Mouse (Mus musculus) midbrain, embryonic 14.5 days (tissue): ENCODE results near the gene Pnldc1. TPM values are rescaled to one million over a fixed set of nuclear protein-coding genes. Genes with fewer than 3 reads are reported as not detected.

Source experiments
- ATAC-seq: fragments of 200-750 bp; cut with Nextera tagmentation; 2 replicates; pipeline ENCODE4 v1.8.0; 2017; ENCODE audit warnings: moderate number of reproducible peaks, moderate library complexity; ENCODE audit not compliant: low FRiP score, low TSS enrichment
- DNase-seq: peaks from one replicate; pipeline ENCODE4 v3.0.0-alpha.2; 2015
- H3K27ac ChIP-seq: fragments of 300-500 bp; sonication (generic); replicated peaks from 2 replicates; pipeline ENCODE4 v1.5.1; 2014; ENCODE audit warnings: mild to moderate bottlenecking, low read depth, low read length, moderate library complexity
- H3K27me3 ChIP-seq: fragments of 300-500 bp; sonication (generic); 2 replicates; pipeline ENCODE4 v1.6.1; 2014; ENCODE audit warnings: low read length, control low read depth, mixed read lengths; ENCODE audit not compliant: control insufficient read depth, insufficient read depth
- H3K36me3 ChIP-seq: fragments of 300-500 bp; sonication (generic); 2 replicates; pipeline ENCODE4 v1.6.1; 2014; ENCODE audit warnings: low read length, control low read depth; ENCODE audit not compliant: control insufficient read depth, insufficient read depth
- H3K4me1 ChIP-seq: fragments of 300-500 bp; sonication (generic); 2 replicates; pipeline ENCODE4 v1.6.1; 2014; ENCODE audit warnings: mild to moderate bottlenecking, antibody characterized with exemption, low read length, control low read depth; ENCODE audit not compliant: control insufficient read depth, insufficient read depth
- H3K4me2 ChIP-seq: fragments of 300-500 bp; sonication (generic); 2 replicates; pipeline ENCODE4 v1.6.1; 2014; ENCODE audit warnings: mild to moderate bottlenecking, low read length, moderate library complexity
- H3K4me3 ChIP-seq: fragments of 300-500 bp; sonication (generic); replicated peaks from 2 replicates; pipeline ENCODE4 v1.5.1; 2014; ENCODE audit warnings: low read depth, low read length
- H3K9ac ChIP-seq: fragments of 300-500 bp; sonication (generic); replicated peaks from 2 replicates; pipeline ENCODE4 v1.6.1; 2014; ENCODE audit warnings: mild to moderate bottlenecking, low read length, moderate library complexity
- H3K9me3 ChIP-seq: fragments of 300-500 bp; sonication (generic); 2 replicates; pipeline ENCODE4 v1.6.1; 2016; ENCODE audit warnings: low read length, control low read depth, mixed read lengths; ENCODE audit not compliant: control insufficient read depth
- WGBS: fragments of 180-500 bp; shearing (Covaris S2); extraction: QIAGEN DNeasy Blood & Tissue Kit; methylation state at CpG from one replicate; pipeline ENCODE4 v1.1.7; 2014; 5-methylcytosine and 5-hydroxymethylcytosine counted together
- polyA plus RNA-seq: library from polyadenylated mRNA; unstranded; fragments of >200 nt; fragmentation: Nextera tagmentation; extraction: Ambion mirVana; gene quantifications from 2 replicates; pipeline ENCODE4 v1.2.1, GENCODE M21; 2014

The Pnldc1 gene
- polyA plus RNA-seq, 1 experiment from 2014 or later = 3.1 TPM

DNA sequence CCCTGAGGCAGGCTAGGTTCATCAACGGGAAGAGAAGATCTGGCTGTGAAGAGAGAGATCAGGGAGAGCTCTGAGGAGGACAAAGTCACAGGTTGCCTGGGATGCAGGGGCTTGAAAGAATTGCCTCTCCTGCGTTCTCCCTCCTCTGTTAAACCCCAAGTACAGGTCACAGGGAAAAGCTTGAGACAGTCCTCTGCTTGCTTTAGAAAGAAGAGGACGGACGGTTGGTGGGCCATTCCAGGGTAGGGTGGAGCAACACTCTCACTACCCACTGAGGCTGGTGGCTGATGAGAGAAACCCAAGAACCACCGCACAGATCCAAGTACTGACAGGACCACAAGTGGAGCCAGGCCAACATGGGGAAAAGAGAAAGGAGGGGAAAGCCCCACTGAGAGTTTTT is 34.3 kb downstream of the Pnldc1 start, which contains the start of gene Mrgprh:
Gene Mrgprh (plus strand): TSS at position 301 of the 400 bp plus-strand sequence.
- Histone ChIP-seq H3K4me1 (no peaks in the 10 kb centered on the region), H3K9ac (no peak within 1 kb of the TSS), H3K27me3 (no peaks in the 10 kb centered on the region), H3K36me3 (no peaks in the 10 kb centered on the region), H3K27ac (no peak within 1 kb of the TSS), H3K9me3 (no peaks in the 10 kb centered on the region), H3K4me2 (no peak within 1 kb of the TSS), H3K4me3 (no peak within 1 kb of the TSS)
- 80% methylated on average over 5 of the region's 5 CpGs for WGBS
- ATAC-seq (no peak), DNase-seq (no peak)

DNA sequence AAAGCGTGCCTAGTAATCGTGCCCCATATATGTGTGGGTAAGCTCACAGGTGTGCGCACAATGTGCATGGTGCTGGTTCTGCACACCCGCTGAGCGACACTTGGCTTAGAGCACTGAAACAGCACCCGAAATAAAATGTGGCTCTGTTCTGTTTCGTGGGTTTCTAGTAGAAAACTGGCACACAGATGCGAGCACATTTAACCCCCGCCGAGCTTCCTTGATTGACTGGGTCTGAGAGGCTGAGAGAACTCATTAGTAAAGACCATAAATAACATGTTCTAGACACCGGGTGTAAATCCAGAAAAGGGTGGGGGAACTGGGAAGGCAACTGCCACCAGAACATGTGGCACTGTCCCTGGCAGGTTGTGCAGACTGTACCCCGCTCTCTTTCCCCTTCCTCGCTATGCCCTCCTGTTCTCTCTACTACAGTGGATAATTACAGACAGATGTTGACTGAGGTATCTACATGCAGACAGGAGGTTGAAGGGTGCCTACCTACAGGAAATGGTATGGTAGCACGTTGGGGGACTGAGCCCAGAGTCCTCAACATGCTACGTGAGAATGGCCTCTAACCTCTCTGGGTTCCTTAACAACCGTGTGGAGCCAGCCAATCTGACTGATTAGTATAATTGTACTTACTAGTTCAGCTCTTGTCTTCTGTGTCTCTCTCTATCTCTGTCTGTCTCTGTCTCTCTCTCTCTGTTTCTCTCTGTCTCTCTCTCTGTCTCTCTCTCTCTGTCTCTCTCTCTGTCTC is 37.6 kb downstream of the Pnldc1 start:
- H3K4me3 ChIP-seq = no peak overlapping the region
- 78% methylated on average over 16 of the region's 16 CpGs for WGBS
- no peaks in the 10 kb centered on the region for H3K9me3 ChIP-seq
- no peaks in the 10 kb centered on the region for H3K27me3 ChIP-seq
- ATAC-seq (no peak), DNase-seq (no peak)
- H3K9ac ChIP-seq = no peak overlapping the region
- no peaks in the 10 kb centered on the region for H3K36me3 ChIP-seq
- H3K27ac ChIP-seq = no peak overlapping the region
- no peaks in the 10 kb centered on the region for H3K4me1 ChIP-seq
- no peak overlapping the region for H3K4me2 ChIP-seq

DNA sequence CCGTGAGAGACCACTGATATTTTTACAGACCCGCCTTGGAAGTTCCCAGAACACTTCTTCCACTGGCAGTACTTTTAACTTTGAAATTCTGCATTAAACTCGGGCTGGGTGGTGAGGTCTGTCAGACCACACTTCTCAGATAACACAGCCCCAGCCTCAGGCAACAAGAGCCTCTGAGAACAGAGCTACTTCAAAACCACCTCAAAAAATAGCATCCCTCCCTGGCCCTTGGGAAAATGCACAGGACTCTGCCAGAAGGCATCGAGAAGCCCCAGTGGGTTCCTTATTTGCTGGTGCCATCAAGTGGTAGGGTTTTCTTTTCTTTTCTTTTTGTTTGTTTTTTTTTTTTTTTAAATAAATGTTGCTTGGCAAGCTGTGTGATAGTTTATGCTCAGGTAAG is 41.4 kb downstream of the Pnldc1 start:
- DNase-seq = no peak
- H3K9ac ChIP-seq = no peak overlapping the region
- no peaks in the 10 kb centered on the region for H3K9me3 ChIP-seq
- no peak overlapping the region for H3K27ac ChIP-seq
- H3K4me1 ChIP-seq = no peaks in the 10 kb centered on the region
- H3K36me3 ChIP-seq = no peaks in the 10 kb centered on the region
- ATAC-seq = no peak
- whole genome bisulfite sequencing = 52% methylated on average over 4 of the region's 4 CpGs
- no peak overlapping the region for H3K4me2 ChIP-seq
- no peaks in the 10 kb centered on the region for H3K27me3 ChIP-seq
- no peak overlapping the region for H3K4me3 ChIP-seq

DNA sequence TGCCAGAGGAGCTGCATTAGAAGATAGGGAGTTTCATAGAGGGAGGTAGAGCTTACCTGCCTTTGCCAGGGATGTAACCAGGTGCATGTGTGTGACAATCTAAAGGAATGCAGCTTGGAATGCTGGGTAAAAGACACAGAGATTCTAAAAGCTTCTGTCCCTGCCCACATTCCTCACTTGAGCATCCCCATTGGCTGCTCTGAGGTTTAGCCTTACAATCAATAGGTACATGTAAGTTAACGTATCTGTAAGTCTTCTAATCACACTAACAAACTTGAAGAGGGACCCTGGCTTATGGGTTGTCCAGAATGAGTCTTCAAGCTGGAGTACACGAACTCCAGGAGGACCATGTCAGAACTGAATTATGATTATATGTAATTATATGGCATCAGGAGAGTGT is 42.0 kb downstream of the Pnldc1 start, which contains the start of gene Mas1:
Gene Mas1 (minus strand): TSS at position 101 of the 400 bp plus-strand sequence.
- ATAC-seq (no peak), DNase-seq (no peak)
- WGBS = 74% methylated on average over 2 of the region's 2 CpGs
- no peak within 1 kb of the TSS for H3K9ac ChIP-seq
- H3K27me3 ChIP-seq = no peaks in the 10 kb centered on the region
- no peaks in the 10 kb centered on the region for H3K9me3 ChIP-seq
- no peak within 1 kb of the TSS for H3K27ac ChIP-seq
- no peak within 1 kb of the TSS for H3K4me2 ChIP-seq
- H3K4me3 ChIP-seq = no peak within 1 kb of the TSS
- H3K36me3 ChIP-seq = no peaks in the 10 kb centered on the region
- no peaks in the 10 kb centered on the region for H3K4me1 ChIP-seq

DNA sequence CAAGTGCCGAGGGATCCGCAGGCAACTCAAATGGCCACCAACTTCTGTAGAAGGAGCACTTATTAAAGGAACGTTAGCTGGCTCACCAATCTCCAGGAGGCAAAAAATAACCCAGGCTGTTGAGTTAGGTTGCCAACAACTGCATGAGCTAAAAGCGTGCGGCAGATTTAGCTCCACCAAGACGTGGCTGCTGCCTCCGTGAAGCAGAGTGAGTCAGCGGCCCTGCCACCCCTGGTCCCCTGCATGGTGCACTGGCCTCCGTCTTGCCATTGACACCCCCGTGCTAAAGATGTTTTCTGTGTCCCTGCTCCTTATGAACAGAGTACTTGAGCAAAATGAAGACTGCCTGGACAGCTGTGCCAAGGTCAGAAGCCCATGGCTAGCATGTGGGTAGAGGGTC is 43.2 kb downstream of the Pnldc1 start:
- Histone ChIP-seq H3K27me3 (no peaks in the 10 kb centered on the region), H3K36me3 (no peaks in the 10 kb centered on the region), H3K4me3 (no peak overlapping the region), H3K4me2 (no peak overlapping the region), H3K9ac (no peak overlapping the region), H3K27ac (no peak overlapping the region), H3K9me3 (no peaks in the 10 kb centered on the region), H3K4me1 (no peaks in the 10 kb centered on the region)
- no peak for ATAC-seq
- DNase-seq = no peak
- WGBS = 86% methylated on average over 10 of the region's 10 CpGs

DNA sequence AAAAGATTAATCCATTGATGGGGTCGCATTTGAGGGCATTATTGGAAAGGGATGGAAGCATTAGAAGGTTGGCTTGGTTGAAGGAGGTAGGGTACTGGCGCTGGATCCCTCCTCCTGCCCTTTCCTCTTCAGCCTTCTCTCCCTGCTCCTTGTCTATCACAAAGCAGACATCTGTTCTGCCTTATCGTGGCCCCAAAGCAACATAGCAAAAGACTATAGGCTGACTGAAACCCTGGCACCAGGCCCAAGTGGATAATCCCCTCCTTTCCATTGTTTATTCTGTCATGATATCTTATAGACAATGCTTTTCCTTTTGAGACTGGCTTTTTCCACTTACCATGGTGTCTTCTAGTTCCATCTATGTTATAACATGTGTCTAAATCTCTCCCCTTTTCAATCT is 44.6 kb downstream of the Pnldc1 start:
- ATAC-seq = no peak
- H3K4me1 ChIP-seq = no peaks in the 10 kb centered on the region
- H3K36me3 ChIP-seq = no peaks in the 10 kb centered on the region
- WGBS = 47% methylated on average over 3 of the region's 3 CpGs
- no peak overlapping the region for H3K9ac ChIP-seq
- H3K27me3 ChIP-seq = no peaks in the 10 kb centered on the region
- no peaks in the 10 kb centered on the region for H3K9me3 ChIP-seq
- DNase-seq = peak; percentile 10
- H3K27ac ChIP-seq = no peak overlapping the region
- no peak overlapping the region for H3K4me3 ChIP-seq
- no peak overlapping the region for H3K4me2 ChIP-seq

DNA sequence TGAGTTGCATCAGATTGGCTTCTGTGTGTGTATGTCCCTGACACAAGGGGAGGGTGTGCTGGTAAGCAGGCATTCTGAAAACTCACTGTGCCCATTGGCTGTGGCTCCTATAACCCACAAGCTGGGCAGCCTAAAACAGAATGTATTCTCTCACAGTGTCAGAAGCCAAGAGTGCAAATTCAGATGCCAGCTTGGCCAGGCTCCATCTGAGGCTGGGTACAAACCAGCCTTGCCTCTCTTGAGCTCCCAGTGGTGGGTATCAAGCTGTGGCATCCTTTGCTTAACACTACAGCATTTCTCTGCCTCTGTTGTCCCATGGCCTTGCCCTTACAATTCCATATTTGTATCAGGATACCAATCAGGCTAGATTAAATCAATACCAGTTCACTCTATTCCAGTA is 45.9 kb downstream of the Pnldc1 start:
- Histone ChIP-seq H3K9ac (no peak overlapping the region), H3K4me3 (no peak overlapping the region), H3K4me2 (no peak overlapping the region), H3K27me3 (no peaks in the 10 kb centered on the region), H3K4me1 (no peaks in the 10 kb centered on the region), H3K36me3 (no peaks in the 10 kb centered on the region), H3K27ac (no peak overlapping the region), H3K9me3 (no peaks in the 10 kb centered on the region)
- no peak for ATAC-seq
- no peak for DNase-seq

DNA sequence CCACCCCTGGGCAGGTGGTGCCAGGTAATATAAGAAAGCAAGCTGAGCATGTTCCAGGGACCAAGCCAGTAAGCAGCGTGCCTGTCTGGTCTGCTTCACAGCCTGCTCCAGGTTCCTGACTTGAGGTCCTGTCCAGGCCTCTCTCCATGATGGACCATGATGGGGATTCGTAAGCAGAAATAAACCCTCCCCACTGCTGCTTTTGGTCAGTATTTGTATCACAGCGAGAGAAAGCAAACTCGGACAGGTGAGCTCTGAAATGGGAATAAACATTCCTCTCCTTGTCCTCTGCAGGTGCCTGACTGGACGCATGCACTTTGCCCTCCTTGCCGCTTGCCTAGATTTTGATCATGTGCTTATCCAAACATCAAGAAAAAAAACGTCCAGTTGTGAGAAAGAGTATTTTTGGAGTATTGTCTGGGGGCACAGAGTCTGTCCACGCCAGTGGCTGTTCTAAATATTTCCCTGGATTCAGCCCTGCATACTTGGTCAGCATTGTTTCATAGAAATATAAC is 51.0 kb downstream of the Pnldc1 start:
- Histone ChIP-seq H3K27ac (no peak overlapping the region), H3K9ac (no peak overlapping the region), H3K36me3 (no peaks in the 10 kb centered on the region), H3K4me3 (no peak overlapping the region), H3K27me3 (no peaks in the 10 kb centered on the region), H3K4me2 (no peak overlapping the region), H3K4me1 (no peaks in the 10 kb centered on the region), H3K9me3 (no peaks in the 10 kb centered on the region)
- no peak for DNase-seq
- 80% methylated on average over 8 of the region's 8 CpGs for WGBS
- no peak for ATAC-seq

DNA sequence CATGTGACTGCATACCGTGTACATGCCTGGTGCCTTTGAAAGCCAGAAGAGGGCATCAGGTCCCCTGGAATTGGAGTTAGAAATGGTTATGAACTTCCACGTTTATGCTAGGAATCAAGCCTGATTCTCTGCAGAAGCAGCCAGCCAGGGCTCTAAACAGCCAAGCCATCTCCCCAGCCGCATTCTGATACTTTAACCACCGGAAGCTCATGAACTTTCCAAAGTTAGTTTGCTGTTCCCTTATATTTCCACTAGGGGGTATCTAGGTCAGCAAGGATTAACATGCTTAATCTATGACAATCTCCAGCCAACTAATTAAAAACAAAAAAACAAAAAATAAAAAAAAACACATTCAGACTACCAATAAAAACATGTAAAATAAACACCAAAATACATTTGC is 52.0 kb downstream of the Pnldc1 start:
- ATAC-seq (no peak), DNase-seq (peak; percentile 34)
- Histone ChIP-seq H3K36me3 (no peaks in the 10 kb centered on the region), H3K27me3 (no peaks in the 10 kb centered on the region), H3K4me1 (no peaks in the 10 kb centered on the region), H3K4me3 (no peak overlapping the region), H3K9me3 (no peaks in the 10 kb centered on the region), H3K27ac (no peak overlapping the region), H3K4me2 (no peak overlapping the region), H3K9ac (no peak overlapping the region)
- 48% methylated on average over 4 of the region's 4 CpGs for WGBS
